Mouse (Mus musculus): ENCODE results near the gene Cntn2.

The Cntn2 gene

DNA sequence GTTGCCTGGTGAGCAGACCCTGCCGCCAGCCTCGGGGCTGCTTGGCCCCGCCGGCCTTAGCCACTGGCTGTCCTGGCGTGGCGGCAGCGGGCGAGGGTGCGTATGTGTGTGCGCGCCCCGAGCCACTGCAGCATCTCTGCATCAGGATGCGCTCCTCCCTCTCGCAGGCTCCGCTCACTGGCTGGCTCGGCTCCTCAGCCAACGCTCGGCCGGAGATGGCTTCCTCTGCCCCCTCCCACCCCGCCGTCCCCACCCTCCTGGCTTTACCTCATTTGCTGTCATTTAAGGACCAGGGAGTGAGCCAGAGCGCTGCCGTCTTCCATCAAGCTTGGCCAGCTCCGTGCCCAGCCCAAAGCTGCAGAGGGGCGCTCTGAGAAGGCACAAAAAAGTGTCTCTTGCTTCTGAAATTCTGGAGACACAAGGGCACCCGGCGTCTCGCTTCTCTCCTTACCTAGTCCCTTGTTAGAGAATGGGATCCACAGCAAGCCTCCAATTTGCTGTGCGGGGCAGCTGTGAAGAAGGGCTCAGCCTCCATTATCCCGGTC, at the start of gene Cntn2:
Cntn2 (minus strand) TSS at position 495 of the 545 bp plus-strand sequence.
- no peak for DNase-seq (ENCODE audit: low spot score)

DNA sequence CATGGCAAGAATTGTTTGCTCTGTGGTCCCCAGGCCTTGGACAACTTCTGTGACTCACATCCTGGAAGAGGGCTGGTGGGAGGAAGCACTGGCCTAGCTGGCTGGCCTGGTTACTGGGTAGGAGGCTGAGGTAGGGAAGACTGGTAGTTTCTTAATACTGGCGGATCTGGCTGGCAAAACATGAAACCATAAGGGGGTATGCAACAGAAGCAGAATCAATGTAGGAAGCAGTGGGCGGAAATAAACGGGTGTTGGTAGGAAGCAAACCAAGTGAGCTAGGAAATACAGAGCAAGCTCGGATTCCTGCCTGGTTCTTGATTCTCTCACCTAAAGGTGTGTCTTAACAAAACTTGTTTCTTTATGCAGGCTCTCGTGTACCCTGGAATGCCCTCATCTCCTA, 49.1 kb upstream of the Cntn2 start:
- DNase-seq (ENCODE audit: low spot score): no peak

DNA sequence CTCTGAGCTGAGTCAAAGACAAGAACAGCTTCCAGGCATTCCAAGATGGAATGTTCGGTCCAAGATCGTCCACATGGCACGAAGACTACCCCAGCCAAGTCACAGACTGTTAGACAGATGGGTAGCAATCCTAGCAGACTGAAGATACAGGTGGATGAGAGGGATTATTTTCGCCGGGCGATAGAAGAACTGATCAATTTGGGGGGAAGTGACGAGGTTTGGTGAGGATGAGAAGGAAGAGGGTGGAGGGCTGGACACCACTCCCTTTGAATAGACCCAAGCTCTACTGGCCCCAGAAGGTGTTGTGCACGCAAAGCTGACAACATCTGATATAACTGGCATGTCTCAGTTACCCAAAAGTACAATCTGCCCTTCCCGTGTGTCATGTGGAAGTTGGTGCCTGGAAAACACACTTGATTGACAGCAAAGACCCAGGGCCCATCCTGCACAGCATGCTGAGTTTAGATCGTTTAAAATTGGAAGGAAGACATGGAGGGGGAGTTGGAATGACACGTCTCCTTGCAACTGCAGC, 48.4 kb upstream of the Cntn2 start:
- no peak for DNase-seq (ENCODE audit: low spot score)

DNA sequence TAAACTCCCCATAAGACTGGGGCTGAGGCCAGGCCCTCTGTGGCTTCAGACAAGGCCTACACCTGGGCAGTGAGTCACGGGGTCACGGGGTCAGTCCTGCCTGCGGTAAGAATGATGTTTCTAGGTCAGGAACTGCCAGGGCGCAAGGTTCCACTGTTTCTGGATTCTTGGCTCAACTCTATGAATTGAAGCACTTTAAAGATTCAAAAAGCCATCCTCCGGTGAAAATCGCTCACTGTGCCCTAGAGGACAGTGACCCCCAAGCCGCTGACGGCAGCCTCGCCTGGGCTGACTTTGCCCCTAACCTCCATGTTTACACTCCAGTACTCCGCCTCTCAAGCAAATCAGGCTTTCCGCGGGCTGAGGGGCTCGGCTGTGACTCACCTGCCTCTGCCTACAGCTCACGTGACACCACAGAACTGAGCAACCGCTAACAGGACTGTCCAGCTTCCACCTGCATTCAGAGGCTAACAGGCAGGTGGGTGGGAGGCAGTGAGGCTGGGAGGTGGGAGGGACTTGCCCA, 43.7 kb upstream of the Cntn2 start:
- DNase-seq (ENCODE audit: low spot score): no peak

DNA sequence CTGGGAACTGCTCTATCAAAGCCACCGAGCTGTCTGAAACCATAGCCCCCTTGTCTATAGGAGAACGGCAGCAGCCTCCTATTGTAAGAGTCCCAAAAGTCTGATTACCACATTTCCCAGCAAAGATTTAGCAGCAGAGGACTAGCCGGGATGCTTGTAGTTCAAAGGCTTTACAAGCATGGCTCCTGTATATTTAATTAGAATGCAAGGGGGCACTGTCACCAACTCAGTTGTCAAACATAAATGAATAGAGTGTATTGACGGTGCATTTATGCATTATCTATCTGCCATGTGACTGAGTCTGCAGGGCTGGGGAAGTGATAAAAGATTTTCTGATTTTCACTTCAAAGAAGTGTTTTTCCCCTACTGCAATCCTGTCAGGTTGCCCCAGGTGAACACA, 42.3 kb upstream of the Cntn2 start:
- no peak for DNase-seq (ENCODE audit: low spot score)

DNA sequence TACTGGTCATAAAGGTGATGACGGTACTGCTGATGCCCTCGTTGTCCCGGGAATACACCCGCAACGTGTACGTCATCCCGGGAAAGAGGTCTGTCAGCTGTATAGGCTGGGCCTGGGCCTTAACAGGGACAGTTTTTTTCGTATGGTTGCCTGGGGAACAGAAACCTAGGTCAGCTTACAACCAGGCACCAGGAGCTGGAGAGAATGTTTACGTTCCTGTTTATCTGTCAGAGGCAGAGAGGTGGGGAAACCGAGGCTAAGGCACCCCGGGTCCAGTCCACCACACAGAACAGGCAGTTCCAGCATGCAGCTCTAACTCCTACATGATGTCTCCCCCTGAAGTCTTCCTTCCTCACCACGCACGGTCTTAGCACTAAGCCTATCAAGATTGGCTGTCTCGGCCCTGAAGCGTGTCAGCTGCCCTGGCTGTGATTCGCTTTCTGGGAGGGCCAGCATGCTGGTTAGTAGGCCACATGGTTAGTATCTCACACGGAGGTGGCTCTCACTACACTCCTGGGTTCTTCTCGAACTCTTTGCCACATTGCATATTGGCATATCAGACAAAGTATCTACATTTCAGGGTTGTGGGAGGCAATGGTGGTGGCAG, 40.0 kb upstream of the Cntn2 start:
- no peak for DNase-seq (ENCODE audit: low spot score)

DNA sequence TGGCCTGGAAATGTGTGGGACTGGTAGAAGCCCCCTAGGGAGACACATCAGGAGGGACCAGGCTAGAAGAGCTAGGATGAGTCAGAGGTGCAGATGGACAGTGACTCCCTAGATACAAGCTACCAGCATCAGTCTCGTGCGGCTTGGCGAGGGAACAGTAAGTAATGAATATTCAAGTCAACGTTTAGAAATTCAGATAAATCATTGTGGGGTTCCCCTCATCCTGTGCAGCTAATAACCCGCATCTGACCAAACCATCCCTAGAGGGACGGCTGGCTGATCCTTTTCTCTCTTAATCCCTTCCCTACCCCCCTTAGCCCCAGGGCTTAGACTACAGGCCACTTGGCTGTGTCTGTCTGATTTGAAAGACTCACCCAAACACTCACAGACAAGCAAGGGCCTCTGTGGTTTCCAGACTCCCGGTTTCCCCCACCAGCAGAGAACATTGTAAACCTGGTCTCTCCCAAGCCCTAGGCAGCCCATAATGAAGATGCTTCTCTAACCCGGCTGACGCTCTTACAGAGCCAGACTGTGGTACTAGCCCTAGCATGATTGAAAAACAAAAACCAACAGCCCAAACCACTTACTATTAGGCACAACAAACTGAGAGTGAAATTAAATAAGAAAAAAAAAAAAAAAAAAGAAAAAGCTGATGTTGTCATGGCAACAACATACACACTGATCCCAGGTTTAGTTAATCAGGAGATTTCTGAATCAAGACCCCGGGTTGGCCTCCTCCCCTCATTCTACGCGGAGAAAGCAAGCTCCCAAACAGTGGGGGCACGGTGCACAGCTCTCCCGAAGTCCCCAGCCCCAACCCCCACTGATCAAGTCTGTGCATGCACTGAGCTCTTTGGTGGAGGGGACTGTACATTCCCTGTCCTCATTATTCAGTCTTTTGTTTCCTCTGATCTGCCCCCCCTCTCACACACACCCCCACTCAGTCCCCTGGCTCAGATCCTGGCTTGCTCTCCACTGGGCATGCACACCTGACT, 39.1 kb upstream of the Cntn2 start:
- DNase-seq (ENCODE audit: low spot score): no peak

DNA sequence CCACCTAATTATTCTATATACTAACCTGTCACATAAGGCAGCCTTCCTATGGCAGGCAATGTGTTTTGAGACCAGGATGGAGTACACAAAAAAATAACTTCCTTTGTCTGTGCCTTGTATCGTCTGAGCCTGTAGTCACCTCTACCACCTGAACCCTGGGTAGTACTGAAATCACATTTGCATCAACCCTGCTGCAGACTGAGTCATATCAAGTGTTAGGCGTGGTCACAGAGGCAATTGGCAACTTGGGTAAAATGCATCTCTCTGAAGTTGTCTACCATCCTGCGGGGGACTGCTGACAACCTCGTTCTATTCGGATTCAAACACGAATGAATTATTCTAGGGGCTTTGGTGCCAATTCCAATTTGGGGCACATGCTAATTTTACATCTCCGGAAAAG, 37.0 kb upstream of the Cntn2 start:
- no peak for DNase-seq (ENCODE audit: low spot score)

DNA sequence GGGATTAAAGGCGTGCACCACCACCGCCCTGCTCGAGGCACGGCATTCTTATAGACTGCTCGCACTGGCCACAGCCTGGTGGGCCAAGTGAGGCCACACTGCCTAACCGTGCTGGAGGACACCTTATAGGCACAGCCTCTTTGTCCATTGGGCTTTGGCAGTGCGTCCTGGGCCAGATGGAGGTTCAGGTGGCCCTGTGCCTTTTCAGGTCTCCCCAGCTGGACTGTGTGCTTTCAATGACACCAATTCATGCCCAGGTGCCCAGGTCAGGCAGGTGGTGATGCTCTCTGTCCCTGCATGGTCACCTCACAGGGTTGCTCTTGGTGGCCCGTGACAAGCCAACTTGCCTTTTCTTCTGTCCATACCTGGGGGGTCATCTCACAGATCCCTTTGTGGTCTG, 33.8 kb upstream of the Cntn2 start:
- DNase-seq (ENCODE audit: low spot score): no peak

DNA sequence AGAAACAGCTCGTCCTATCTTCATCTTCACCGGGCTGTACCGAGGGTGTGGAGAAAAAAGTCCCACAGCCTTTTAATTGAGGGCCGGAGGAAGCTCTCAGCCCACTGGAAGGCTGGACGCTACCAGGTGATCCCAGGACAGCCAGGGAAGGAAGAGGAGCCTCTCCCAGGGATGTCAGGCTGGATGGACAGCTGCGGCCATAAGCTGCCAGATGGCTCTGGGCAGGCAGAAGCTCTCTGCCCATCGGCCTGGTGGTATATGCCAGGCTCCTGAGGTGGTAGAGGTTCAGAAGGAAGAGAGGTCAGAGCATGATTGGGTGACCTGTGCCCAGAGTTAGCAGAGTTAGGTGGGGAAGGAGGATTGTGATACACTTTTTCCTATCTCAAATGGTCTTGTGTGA, 29.8 kb upstream of the Cntn2 start:
- no peak for DNase-seq (ENCODE audit: low spot score)

DNA sequence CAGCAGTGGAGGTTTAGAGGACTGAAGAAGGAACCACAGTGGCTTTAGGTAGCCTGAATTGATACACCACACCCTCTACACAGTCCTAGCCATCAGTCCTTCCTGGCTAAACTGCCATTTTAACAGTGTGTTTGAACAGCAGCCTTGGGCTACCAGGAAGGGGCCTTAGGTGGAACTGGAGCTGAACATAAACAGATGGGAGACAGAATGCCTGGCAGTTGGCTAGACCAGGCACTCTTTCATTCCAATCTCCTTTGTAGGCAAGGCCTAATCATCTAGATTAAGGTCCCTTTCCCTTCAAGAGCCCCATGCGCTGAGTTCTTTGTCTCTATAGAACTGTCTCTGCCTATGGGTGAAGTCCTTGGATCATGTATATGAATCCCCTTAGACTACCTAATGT, 28.6 kb upstream of the Cntn2 start:
- no peak for DNase-seq (ENCODE audit: low spot score)

DNA sequence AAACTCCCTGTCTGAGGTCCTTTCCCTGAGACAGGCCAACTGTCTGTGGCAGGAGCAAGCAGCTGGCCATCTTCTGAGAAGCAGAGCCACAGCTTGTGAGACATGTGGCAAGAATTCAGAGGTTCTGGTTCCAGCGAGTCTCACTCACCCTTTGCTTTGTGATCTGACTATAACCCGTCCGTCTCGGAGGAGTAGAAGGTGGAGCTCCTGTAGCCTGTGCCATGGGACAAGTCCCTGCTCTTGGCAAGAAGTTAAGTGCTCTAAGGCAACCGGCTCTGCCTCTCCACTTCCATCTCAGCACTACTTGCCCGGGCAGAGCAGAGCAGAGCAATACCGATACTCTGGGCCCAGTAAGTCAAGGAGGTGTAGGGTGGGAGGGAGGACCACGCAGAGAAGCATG, 27.9 kb upstream of the Cntn2 start:
- DNase-seq (ENCODE audit: low spot score): no peak

DNA sequence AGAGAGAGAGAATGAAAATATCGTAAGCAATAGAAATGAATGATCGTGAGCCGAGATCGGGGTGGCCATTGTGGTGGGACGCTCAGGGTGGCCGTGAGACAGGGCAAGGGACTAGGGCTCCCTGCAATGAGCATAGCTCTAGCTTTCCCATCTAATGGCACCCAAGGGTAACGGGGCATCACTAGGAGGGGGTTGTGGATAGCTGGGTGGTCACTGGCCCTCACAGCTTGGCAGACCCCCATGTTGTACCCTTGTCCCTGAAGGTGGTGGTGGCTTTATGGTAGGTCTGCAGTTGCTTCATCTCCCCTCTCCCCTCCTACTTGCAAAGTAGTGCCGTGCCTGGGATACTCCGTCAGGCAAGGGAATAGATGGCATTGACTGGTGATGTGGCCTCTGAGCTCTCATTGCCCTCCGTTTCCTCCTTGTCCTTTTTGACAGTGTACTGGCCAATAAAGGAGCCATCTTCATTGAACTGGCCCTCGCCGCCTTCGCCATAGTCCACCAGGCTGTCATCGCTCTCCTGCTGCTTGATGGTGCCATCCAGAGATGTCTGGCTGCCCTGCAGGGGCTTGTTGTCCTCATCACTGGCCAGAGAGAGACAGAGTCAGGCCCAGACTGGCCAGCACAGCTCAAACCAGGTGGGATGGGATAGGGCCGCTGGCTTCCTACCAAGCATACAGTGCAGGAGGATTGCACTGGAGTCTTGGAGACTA, 27.2 kb upstream of the Cntn2 start:
- DNase-seq (ENCODE audit: low spot score): no peak

DNA sequence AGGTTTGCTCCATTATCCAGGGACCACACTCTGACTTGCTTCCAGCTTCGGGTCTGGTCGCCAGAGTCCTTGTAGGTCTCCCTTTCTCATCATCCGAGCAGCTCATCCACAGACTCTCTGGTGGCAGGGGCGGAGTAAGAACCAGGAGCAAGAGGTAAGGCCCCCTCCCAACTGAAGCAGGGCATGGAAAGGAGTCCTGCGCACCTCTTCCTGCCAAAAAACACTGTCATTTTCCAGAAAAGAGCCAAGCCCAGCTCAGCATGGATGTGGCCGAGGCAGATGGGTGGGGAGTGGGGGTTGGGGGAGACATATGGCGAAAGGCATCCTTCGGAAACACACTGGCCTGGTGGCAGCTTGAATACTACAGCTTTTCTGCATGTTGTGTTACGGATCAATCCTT, 26.5 kb upstream of the Cntn2 start:
- no peak for DNase-seq (ENCODE audit: low spot score)

DNA sequence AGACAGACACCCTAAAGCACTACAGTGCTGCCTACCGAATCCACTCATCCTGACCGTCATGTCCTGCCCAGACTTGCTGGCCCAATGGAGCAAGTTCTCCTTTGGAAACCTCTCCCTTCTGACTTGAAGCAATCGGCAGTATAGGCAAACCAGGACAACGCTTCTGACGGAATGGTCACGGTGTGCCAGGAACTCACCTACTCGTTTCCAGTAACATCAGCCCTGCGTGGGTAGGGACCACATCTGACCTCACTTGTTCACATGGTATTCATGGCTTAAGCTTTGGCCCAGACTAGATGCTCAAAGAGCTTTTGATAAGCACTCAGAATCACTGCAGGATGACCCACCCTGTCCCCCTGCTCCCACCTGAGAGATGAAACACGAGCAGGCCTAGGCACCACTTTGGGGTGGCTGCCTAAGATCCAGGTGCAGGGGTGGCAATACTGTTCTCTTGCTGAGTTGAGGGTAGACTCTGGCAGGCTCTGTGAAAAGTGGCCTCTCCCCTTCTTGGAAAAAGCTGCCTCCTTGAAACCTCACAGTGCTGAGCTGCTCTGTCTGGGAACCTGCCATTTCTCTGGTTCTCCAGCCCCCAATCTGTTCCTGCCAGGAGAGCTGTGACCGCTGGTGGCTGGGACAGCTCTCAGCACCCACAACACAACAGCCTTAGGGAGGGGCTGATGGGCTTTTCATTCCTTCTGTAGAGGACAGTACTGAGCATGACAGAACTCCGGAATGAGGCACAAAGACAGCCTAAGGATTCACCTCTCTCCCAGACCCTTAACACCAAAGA, 24.5 kb upstream of the Cntn2 start:
- no peak for DNase-seq (ENCODE audit: low spot score)

DNA sequence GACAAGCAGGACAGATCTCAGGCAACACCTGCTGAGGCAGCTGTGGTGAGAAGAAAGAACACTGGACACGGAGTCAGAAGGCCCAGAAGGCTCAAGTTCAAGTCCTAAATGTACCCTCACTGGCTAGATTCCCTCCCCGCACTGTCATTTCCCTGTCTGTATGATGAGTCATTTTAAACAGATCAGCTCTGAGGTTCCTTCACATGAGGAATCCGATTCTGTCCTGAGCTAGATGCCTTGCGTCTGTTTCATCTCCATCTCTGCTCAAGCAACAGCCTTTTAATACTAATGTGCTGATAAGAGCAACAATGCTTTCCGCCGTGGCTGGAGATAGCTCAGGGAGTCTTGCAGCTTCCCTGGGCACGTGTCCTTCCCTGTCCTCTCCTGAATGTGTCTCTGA, 22.7 kb upstream of the Cntn2 start:
- no peak for DNase-seq (ENCODE audit: low spot score)

DNA sequence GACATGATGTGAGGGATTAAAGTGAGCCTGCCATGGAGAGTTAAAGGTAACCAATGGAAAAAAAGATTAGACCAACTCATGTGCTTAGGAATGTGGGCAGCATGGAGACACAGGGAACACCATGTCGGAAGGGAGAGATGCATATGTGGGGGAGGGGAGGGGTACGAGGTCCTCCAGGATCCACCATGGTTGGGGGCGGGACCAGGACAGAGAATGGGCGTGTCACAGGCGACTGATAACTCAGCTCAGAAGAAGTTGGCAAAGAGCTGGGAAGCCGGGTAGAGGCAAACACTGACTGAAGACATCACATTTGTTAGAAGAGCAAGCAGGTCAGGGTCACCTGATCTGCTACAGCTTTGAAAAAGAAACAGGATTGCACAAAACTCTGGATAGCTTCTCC, 21.9 kb upstream of the Cntn2 start:
- DNase-seq (ENCODE audit: low spot score): no peak

DNA sequence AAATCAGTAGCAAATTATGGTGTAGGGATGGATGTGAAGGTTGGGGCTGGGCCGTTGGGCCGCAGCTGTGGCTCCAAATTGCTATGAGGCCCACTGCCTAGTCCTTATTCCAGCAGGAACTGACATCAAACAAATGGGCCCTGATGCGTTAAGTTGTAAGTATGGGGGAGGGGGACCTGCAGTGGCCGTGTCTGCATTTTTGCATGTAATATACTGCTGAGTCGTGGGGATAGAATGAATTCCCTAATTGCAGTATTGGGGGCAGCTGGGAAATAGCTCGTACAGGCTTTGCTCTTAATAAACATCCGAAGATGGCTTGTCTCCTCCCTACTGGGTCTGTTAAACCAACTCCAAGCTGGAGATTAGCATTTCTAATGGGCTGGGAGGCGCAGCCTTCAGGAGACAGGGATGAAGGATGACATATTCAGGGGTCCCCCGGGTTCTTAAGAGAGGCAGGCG, 19.3 kb upstream of the Cntn2 start:
- DNase-seq (ENCODE audit: low spot score): no peak

DNA sequence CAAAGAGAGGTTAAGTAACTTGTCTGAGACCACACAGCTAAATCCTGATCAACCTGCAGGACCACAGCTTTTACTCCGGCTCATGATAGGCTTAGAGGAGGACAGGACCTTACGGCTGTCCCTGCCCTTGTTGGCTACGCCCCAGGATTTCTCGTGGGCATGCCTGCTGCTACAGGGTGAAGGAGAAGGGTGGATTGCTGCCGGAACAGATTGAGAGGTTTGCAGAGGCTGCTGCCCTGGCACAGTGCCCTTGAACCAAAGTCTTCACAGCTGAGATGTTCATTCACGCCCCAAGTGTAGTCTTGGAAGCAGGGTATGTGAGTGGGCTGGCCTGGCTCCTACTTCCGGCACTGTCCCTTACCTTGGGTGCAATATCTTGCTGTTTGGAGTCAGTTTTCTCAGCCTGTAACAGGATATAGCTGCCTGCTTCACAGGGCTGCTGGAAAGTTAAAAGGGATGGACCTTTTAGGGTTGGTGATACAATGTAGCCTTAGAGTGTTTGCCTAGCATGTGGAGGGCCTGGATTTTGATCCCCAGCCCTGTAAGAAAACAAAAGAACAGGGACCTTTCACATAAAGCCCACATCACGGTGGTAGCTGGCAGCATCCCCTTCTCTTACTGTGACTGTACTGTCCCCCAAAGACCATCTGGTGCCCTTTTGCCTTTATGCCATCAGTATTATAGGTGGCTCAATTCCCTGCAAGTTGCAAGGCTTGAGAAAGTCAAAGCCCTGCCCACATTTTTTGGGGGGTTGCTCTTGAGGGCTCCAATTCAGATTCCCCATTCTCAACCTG, 18.0 kb upstream of the Cntn2 start:
- peak; percentile 24 for DNase-seq (ENCODE audit: low spot score)

DNA sequence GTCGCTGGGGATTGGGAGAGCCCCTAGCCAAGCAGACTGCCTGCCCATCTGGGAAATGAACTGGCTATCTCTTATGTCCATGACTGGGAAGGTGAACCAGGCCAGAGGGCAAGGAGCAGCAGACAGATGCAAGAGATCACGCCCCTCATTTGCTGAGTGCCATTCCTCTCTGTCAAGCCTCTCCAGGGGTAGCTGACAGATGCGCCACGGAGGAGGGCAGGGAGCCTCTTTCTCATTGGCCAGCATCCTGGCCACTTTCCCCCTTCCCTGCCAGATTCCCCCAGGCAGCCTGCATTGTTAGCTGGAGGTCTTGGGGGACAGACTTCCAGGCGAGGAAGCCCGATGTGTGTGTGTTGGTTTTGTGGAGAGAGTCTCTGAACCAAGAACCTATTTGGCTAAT, 16.0 kb upstream of the Cntn2 start:
- no peak for DNase-seq (ENCODE audit: low spot score)
